ENCODE assay signal across 19 mouse cellular contexts in the genomic region with DNA sequence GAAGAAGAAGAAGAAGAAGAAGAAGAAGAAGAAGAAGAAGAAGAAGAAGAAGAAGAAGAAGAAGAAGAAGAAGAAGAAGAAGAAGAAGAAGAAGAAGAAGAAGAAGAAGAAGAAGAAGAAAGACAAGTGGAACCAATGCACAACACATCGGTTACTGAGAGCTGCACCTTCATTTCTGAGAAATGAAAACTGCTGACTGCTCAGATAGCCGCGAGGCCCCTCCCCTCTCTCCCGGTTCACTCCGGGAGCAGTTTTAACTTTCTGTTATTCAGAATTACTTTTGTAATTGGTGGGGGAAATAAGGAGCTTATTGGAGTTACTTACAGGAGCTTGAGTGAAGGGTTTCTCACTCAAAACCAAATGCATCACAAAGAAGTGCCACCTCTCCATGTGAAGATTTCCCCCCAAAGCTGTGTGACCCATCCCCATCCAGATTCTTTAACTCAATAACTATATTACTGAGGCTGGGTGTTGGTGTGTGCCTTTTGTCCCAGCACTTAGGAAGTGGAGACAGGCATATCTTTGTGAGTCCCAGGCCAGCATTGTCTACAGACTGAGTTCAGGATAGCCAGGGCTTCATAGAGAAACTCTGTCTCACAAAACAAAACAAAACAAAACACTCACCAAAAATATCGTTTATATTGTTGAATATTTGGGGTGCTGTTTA. TPM values are rescaled to one million over a fixed set of nuclear protein-coding genes. Genes with fewer than 3 reads are reported as not detected.
DNase-seq lines count a peak whose midpoint lies in the region; ATAC-seq and TF ChIP-seq lines count a peak whose summit lies in the region.
"Had no signal": no experiment of that assay in that cellular context is flagged by ENCODE, and none has a peak within 500 bp of the region (broad histone marks: within the 10 kb centered on the region; RNA-seq: fewer than 3 reads in every experiment).

No protein-coding gene starts in this region.

- no peak overlapping the region for H3K9ac ChIP-seq in intestine, embryonic 16.5 days (ENCODE audit: low read depth, low read length)
- H3K9ac ChIP-seq in intestine, embryonic 15.5 days, result no peak overlapping the region
- no peak overlapping the region for H3K9ac ChIP-seq in liver, embryonic 11.5 days (ENCODE audit: low read depth, low read length)
- H3K9ac ChIP-seq: forebrain, embryonic 15.5 days; heart, embryonic 15.5 days had no signal

- no peak for TF ChIP-seq CTCF in small intestine, adult 2 months (IDR thresholded peaks at IDR 0.05; ENCODE audit: extremely low read depth, insufficient read length, insufficient replicate concordance, low read depth, low read length)

- H3K4me1 ChIP-seq in intestine, embryonic 16.5 days (ENCODE audit: control insufficient read depth, insufficient read depth, low read length), result no peaks in the 10 kb centered on the region
- no peaks in the 10 kb centered on the region for H3K4me1 ChIP-seq in intestine, embryonic 15.5 days (replicated peaks)
- no peaks in the 10 kb centered on the region; the same call in 1 of the 2 replicates for H3K4me1 ChIP-seq in liver, embryonic 11.5 days (replicated peaks; ENCODE audit: control insufficient read depth, insufficient read depth, low read length)
- H3K4me1 ChIP-seq in small intestine, adult 2 months (ENCODE audit: control insufficient read depth, insufficient read depth, insufficient read length, low read length), result peaks cover 10% of the 10 kb centered on the region
- H3K4me1 ChIP-seq: forebrain, embryonic 15.5 days had no signal

- intact Hi-C loops in left cerebral cortex, postnatal 14 days (cut with DNase I), result no loop called here

- no peak for TF ChIP-seq POLR2A in small intestine, adult 2 months (IDR thresholded peaks at IDR 0.05; ENCODE audit: low read depth, low read length)

- H3K4me2 ChIP-seq in intestine, embryonic 16.5 days (ENCODE audit: low read depth, low read length), result 0 out of 2 replicates have a peak overlapping the region, but pooled peaks have one; percentile 14
- no peak overlapping the region for H3K4me2 ChIP-seq in intestine, embryonic 15.5 days (replicated peaks)
- H3K4me2 ChIP-seq in liver, embryonic 11.5 days, result peak overlapping the region; percentile 42
- H3K4me2 ChIP-seq: forebrain, embryonic 15.5 days; heart, embryonic 15.5 days had no signal

- no peaks in the 10 kb centered on the region for H3K36me3 ChIP-seq in intestine, embryonic 16.5 days (ENCODE audit: control insufficient read depth, insufficient read depth, low read length)
- no peaks in the 10 kb centered on the region for H3K36me3 ChIP-seq in intestine, embryonic 15.5 days
- no peaks in the 10 kb centered on the region for H3K36me3 ChIP-seq in liver, embryonic 11.5 days (ENCODE audit: control insufficient read depth, insufficient read depth, low read length)
- no peaks in the 10 kb centered on the region for H3K36me3 ChIP-seq in small intestine, adult 2 months (ENCODE audit: control insufficient read depth, insufficient read depth, low read length)
- H3K36me3 ChIP-seq: forebrain, embryonic 15.5 days; heart, embryonic 15.5 days; hindbrain, embryonic 10.5 days had no signal

- no peak overlapping the region for H3K4me3 ChIP-seq in intestine, embryonic 16.5 days (ENCODE audit: low read length)
- H3K4me3 ChIP-seq in intestine, embryonic 15.5 days (replicated peaks), result no peak overlapping the region
- H3K4me3 ChIP-seq in liver, embryonic 11.5 days (ENCODE audit: low read depth, low read length), result 0 out of 2 replicates have a peak overlapping the region, but pooled peaks have one; percentile 14
- H3K4me3 ChIP-seq in small intestine, adult 2 months (ENCODE audit: low read depth, low read length), result no peak overlapping the region
- H3K4me3 ChIP-seq: forebrain, embryonic 15.5 days; gastrocnemius, adult 2 months; heart, embryonic 15.5 days; hindbrain, embryonic 10.5 days had no signal

- DNase-seq in c-Kit-positive CD71-positive TER-119-negative erythroid progenitor cells, embryonic 14.5 days (ENCODE audit: low read depth), result peak; percentile 47
- no peak for DNase-seq in liver, embryonic 11.5 days (ENCODE audit: low spot score)
- DNase-seq in thymus, postnatal 0 days (ENCODE audit: low spot score), result no peak
- no peak for DNase-seq in left cerebral cortex, postnatal 14 days (ENCODE audit: low spot score in 2 of 2)
- no peak for DNase-seq in layer of hippocampus, adult 9-10 months (ENCODE audit: low spot score)
- DNase-seq: cerebellum, adult 11 months; cerebellum, postnatal 14 days; gastrocnemius, adult 2 months; heart, adult 11 months; kidney, postnatal 10 days; layer of hippocampus, adult 9-11 months; spleen, adult 18-20 months had no signal

- H3K27ac ChIP-seq in intestine, embryonic 16.5 days (ENCODE audit: low read length), result no peak overlapping the region
- H3K27ac ChIP-seq in intestine, embryonic 15.5 days, result no peak overlapping the region
- H3K27ac ChIP-seq in liver, embryonic 11.5 days (ENCODE audit: low read depth, low read length), result no peak overlapping the region
- peak overlapping the region; percentile 60 for H3K27ac ChIP-seq in small intestine, adult 2 months (ENCODE audit: insufficient read depth, low read depth, low read length)
- H3K27ac ChIP-seq: forebrain, embryonic 15.5 days; heart, embryonic 15.5 days; hindbrain, embryonic 10.5 days had no signal

- H3K27me3 ChIP-seq in intestine, embryonic 16.5 days (replicated peaks; ENCODE audit: control insufficient read depth, insufficient read depth, low read length), result no peaks in the 10 kb centered on the region
- no peaks in the 10 kb centered on the region for H3K27me3 ChIP-seq in intestine, embryonic 15.5 days (replicated peaks)
- H3K27me3 ChIP-seq in liver, embryonic 11.5 days (replicated peaks; ENCODE audit: control insufficient read depth, insufficient read depth, low read length), result no peaks in the 10 kb centered on the region
- no peaks in the 10 kb centered on the region for H3K27me3 ChIP-seq in small intestine, adult 2 months (ENCODE audit: control insufficient read depth, insufficient read depth, low read length)
- H3K27me3 ChIP-seq: forebrain, embryonic 15.5 days; heart, embryonic 15.5 days had no signal

- no peak for ATAC-seq in intestine, embryonic 16.5 days
- no peak for ATAC-seq in intestine, embryonic 15.5 days
- peak; percentile 75; the same call in 1 of the 2 replicates for ATAC-seq in liver, embryonic 11.5 days (replicated peaks; ENCODE audit: low FRiP score)
- ATAC-seq: forebrain, embryonic 15.5 days; lung, postnatal 0 days had no signal

- no peaks in the 10 kb centered on the region for H3K9me3 ChIP-seq in intestine, embryonic 16.5 days (ENCODE audit: control insufficient read depth, low read length)
- H3K9me3 ChIP-seq in intestine, embryonic 15.5 days, result no peaks in the 10 kb centered on the region
- H3K9me3 ChIP-seq in liver, embryonic 11.5 days (ENCODE audit: control insufficient read depth, low read length), result no peaks in the 10 kb centered on the region
- H3K9me3 ChIP-seq: forebrain, embryonic 15.5 days; heart, embryonic 15.5 days had no signal

- WGBS in intestine, embryonic 16.5 days, result 78% methylated on average over 6 of the region's 6 CpGs
- WGBS in intestine, embryonic 15.5 days, result 69% methylated on average over 6 of the region's 6 CpGs
- WGBS in liver, embryonic 11.5 days, result 66% methylated on average over 6 of the region's 6 CpGs
- WGBS in small intestine, adult 2 months, result 29% methylated on average over 6 of the region's 6 CpGs

RNA-seq across cellular contexts. Expression of a gene that starts 32.3 kb away (rescaled TPM):
- 13.0 and 15.5 TPM in 2 replicates for polyA plus RNA-seq in intestine, embryonic 16.5 days (2015; fragmentation: Nextera tagmentation; extraction: Ambion mirVana)
- polyA plus RNA-seq in intestine, embryonic 15.5 days (2015; fragmentation: Nextera tagmentation; extraction: Ambion mirVana), result 12.0 and 14.0 TPM in 2 replicates
- polyA plus RNA-seq in liver, embryonic 11.5 days (2014; fragmentation: Nextera tagmentation; extraction: Ambion mirVana), result 4.1 and 5.7 TPM in 2 replicates
- 2.6 and 7.6 TPM in 2 replicates for polyA plus RNA-seq in small intestine, adult 2 months (2012; rRNA removed)
- 39.6 and 44.4 TPM in 2 replicates for polyA plus RNA-seq in thymus, postnatal 0 days (2015; fragmentation: Nextera tagmentation; extraction: Ambion mirVana)
- total RNA-seq in left cerebral cortex, postnatal 14 days (2021), result 1 to 10 TPM; 2.1 TPM

RNA-seq across cellular contexts. Expression of a gene that starts 33.0 kb away (rescaled TPM):
- polyA plus RNA-seq in intestine, embryonic 16.5 days (2015; fragmentation: Nextera tagmentation; extraction: Ambion mirVana), result 8.5 and 9.2 TPM in 2 replicates
- polyA plus RNA-seq in intestine, embryonic 15.5 days (2015; fragmentation: Nextera tagmentation; extraction: Ambion mirVana), result 8.6 TPM in 2 replicates
- polyA plus RNA-seq in liver, embryonic 11.5 days (2014; fragmentation: Nextera tagmentation; extraction: Ambion mirVana), result 3.2 and 3.8 TPM in 2 replicates
- polyA plus RNA-seq in small intestine, adult 2 months (2012; rRNA removed), result 5.5 and 16.7 TPM in 2 replicates
- polyA plus RNA-seq in thymus, postnatal 0 days (2015; fragmentation: Nextera tagmentation; extraction: Ambion mirVana), result 24.9 and 26.4 TPM in 2 replicates
- 1 to 10 TPM; 2.0 to 2.9 TPM for total RNA-seq in left cerebral cortex, postnatal 14 days (2021)

RNA-seq across cellular contexts. Expression of a gene that starts 34.6 kb away (rescaled TPM):
- polyA plus RNA-seq in intestine, embryonic 16.5 days (2015; fragmentation: Nextera tagmentation; extraction: Ambion mirVana), result 2.2 TPM in 2 replicates
- 1.2 and 2.2 TPM in 2 replicates for polyA plus RNA-seq in intestine, embryonic 15.5 days (2015; fragmentation: Nextera tagmentation; extraction: Ambion mirVana)
- polyA plus RNA-seq in liver, embryonic 11.5 days (2014; fragmentation: Nextera tagmentation; extraction: Ambion mirVana), result 0.70 and 1.3 TPM in 2 replicates
- 4.5 and 17.5 TPM in 2 replicates for polyA plus RNA-seq in small intestine, adult 2 months (2012; rRNA removed)
- 5.3 and 5.5 TPM in 2 replicates for polyA plus RNA-seq in thymus, postnatal 0 days (2015; fragmentation: Nextera tagmentation; extraction: Ambion mirVana)
- 1 to 10 TPM in 1 of 2 experiments, under 1 TPM in 1; 0.79 to 1.3 TPM for total RNA-seq in left cerebral cortex, postnatal 14 days (2021)
